ENCODE assay signal across 9 mouse cellular contexts in genomic region chr1:191910646-191911045, GRCm38 (mm10). TPM values are rescaled to one million over a fixed set of nuclear protein-coding genes. Genes with fewer than 3 reads are reported as not detected.
DNase-seq lines count a peak whose midpoint lies in the region; ATAC-seq lines count a peak whose summit lies in the region.
"Had no signal": no experiment of that assay in that cellular context is flagged by ENCODE, and none has a peak within 500 bp of the region (broad histone marks: within the 10 kb centered on the region; RNA-seq: fewer than 3 reads in every experiment).

No protein-coding gene starts in this region.

- no peak overlapping the region for H3K9ac ChIP-seq in heart, embryonic 11.5 days (ENCODE audit: low read depth, low read length)
- H3K9ac ChIP-seq in midbrain, embryonic 13.5 days (replicated peaks) = no peak overlapping the region
- no peak overlapping the region for H3K9ac ChIP-seq in liver, embryonic 11.5 days (ENCODE audit: low read depth, low read length)

- peak overlapping the region; percentile 45 for H3K4me2 ChIP-seq in heart, embryonic 11.5 days
- H3K4me2 ChIP-seq in midbrain, embryonic 13.5 days (replicated peaks) = 0 out of 2 replicates have a peak overlapping the region, but pooled peaks have one; percentile 14
- H3K4me2 ChIP-seq in liver, embryonic 11.5 days = peak overlapping the region; percentile 95

- H3K4me1 ChIP-seq in heart, embryonic 11.5 days (ENCODE audit: control insufficient read depth, insufficient read depth, low read length) = peaks cover 28% of the 10 kb centered on the region
- peaks cover 51% of the 10 kb centered on the region for H3K4me1 ChIP-seq in midbrain, embryonic 13.5 days (replicated peaks)
- peaks cover 52% of the 10 kb centered on the region for H3K4me1 ChIP-seq in midbrain, embryonic 10.5 days
- peaks cover 37% of the 10 kb centered on the region for H3K4me1 ChIP-seq in liver, embryonic 11.5 days (replicated peaks; ENCODE audit: control insufficient read depth, insufficient read depth, low read length)

- 82% methylated on average over 3 of the region's 3 CpGs for WGBS in heart, embryonic 11.5 days (ENCODE audit: insufficient replicate concordance)
- 82% methylated on average over 3 of the region's 3 CpGs for WGBS in midbrain, embryonic 13.5 days
- 86% methylated on average over 3 of the region's 3 CpGs for WGBS in midbrain, embryonic 10.5 days
- WGBS in liver, embryonic 11.5 days = 72% methylated on average over 3 of the region's 3 CpGs

- H3K36me3 ChIP-seq in heart, embryonic 11.5 days (ENCODE audit: control insufficient read depth, insufficient read depth, low read length) = peaks cover 8% of the 10 kb centered on the region; the same call in 1 of the 2 replicates
- H3K36me3 ChIP-seq in midbrain, embryonic 13.5 days = peaks cover 7% of the 10 kb centered on the region
- peaks cover 34% of the 10 kb centered on the region for H3K36me3 ChIP-seq in midbrain, embryonic 10.5 days
- peaks cover 13% of the 10 kb centered on the region for H3K36me3 ChIP-seq in liver, embryonic 11.5 days (ENCODE audit: control insufficient read depth, insufficient read depth, low read length)

- H3K27me3 ChIP-seq in heart, embryonic 11.5 days (ENCODE audit: control insufficient read depth, insufficient read depth, low read length) = no peaks in the 10 kb centered on the region
- no peaks in the 10 kb centered on the region for H3K27me3 ChIP-seq in midbrain, embryonic 13.5 days
- H3K27me3 ChIP-seq in midbrain, embryonic 10.5 days (ENCODE audit: low read depth, poor library complexity, severe bottlenecking) = peaks cover 4% of the 10 kb centered on the region; the same call in 1 of the 2 replicates
- H3K27me3 ChIP-seq in liver, embryonic 11.5 days (replicated peaks; ENCODE audit: control insufficient read depth, insufficient read depth, low read length) = no peaks in the 10 kb centered on the region

- ATAC-seq in heart, embryonic 11.5 days (replicated peaks; ENCODE audit: insufficient number of reproducible peaks, low FRiP score, low TSS enrichment) = no peak
- ATAC-seq in midbrain, embryonic 13.5 days = no peak
- ATAC-seq in liver, embryonic 11.5 days (replicated peaks; ENCODE audit: low FRiP score) = no peak

- H3K4me3 ChIP-seq in heart, embryonic 11.5 days (ENCODE audit: low read depth, low read length) = peak overlapping the region; percentile 13; the same call in 1 of the 2 replicates
- H3K4me3 ChIP-seq in midbrain, embryonic 13.5 days (replicated peaks) = no peak overlapping the region
- no peak overlapping the region for H3K4me3 ChIP-seq in midbrain, embryonic 10.5 days
- H3K4me3 ChIP-seq in liver, embryonic 11.5 days (ENCODE audit: low read depth, low read length) = peak overlapping the region; percentile 23

- H3K27ac ChIP-seq in heart, embryonic 11.5 days (ENCODE audit: low read depth, low read length) = no peak overlapping the region
- no peak overlapping the region for H3K27ac ChIP-seq in midbrain, embryonic 13.5 days
- H3K27ac ChIP-seq in midbrain, embryonic 10.5 days (replicated peaks) = no peak overlapping the region
- H3K27ac ChIP-seq in liver, embryonic 11.5 days (ENCODE audit: low read depth, low read length) = no peak overlapping the region

- no peak for DNase-seq in heart, adult 18-20 months
- no peak for DNase-seq in midbrain, embryonic 10.5 days (ENCODE audit: low spot score)
- no peak for DNase-seq in liver, embryonic 11.5 days (ENCODE audit: low spot score)
- no peak for DNase-seq in frontal cortex, postnatal 36 days (ENCODE audit: low spot score in 2 of 2)
- no peak for DNase-seq in embryo, embryonic 11 days
- no peak for DNase-seq in cerebellum, adult 9-10 months
- DNase-seq: cerebellum, postnatal 25 days had no signal

- H3K9me3 ChIP-seq in heart, embryonic 11.5 days (replicated peaks; ENCODE audit: control insufficient read depth, low read length) = no peaks in the 10 kb centered on the region
- no peaks in the 10 kb centered on the region for H3K9me3 ChIP-seq in midbrain, embryonic 13.5 days
- H3K9me3 ChIP-seq in midbrain, embryonic 10.5 days (replicated peaks) = no peaks in the 10 kb centered on the region
- no peaks in the 10 kb centered on the region for H3K9me3 ChIP-seq in liver, embryonic 11.5 days (ENCODE audit: control insufficient read depth, low read length)

RNA-seq across cellular contexts. Expression of gene Slc30a1, which starts 4.1 kb away (rescaled TPM):
- 2.1 and 2.4 TPM in 2 replicates for polyA plus RNA-seq in heart, embryonic 11.5 days (2014; fragmentation: Nextera tagmentation; extraction: Ambion mirVana)
- 10 to 100 TPM; 16.4 to 19.5 TPM for total RNA-seq in heart, adult 18-20 months (2021)
- polyA plus RNA-seq in midbrain, embryonic 13.5 days (2015; fragmentation: Nextera tagmentation; extraction: Ambion mirVana) = 1.8 and 2.1 TPM in 2 replicates
- polyA plus RNA-seq in midbrain, embryonic 10.5 days (2016; fragmentation: Nextera tagmentation; extraction: Ambion mirVana) = 1.2 and 1.3 TPM in 2 replicates
- polyA plus RNA-seq in liver, embryonic 11.5 days (2014; fragmentation: Nextera tagmentation; extraction: Ambion mirVana) = 2.6 and 3.1 TPM in 2 replicates

Comparison
In these comparisons a context has a peak if more than half of its experiments do, and no peak if none do; other contexts are left out.
1. H3K4me2 ChIP-seq: peak in every context shown above with its lines; median percentile 95 in liver, embryonic 11.5 days; 45 in heart, embryonic 11.5 days; 14 in midbrain, embryonic 13.5 days.
2. H3K4me3 ChIP-seq: peak in heart, embryonic 11.5 days (single experiment) and liver, embryonic 11.5 days (single experiment); none in midbrain, embryonic 13.5 days (single experiment) and midbrain, embryonic 10.5 days (single experiment).